Mouse (Mus musculus) liver, adult 2 months (tissue): ENCODE results near the gene Pard3. TPM values are rescaled to one million over a fixed set of nuclear protein-coding genes. Genes with fewer than 3 reads are reported as not detected.

Source experiments
- DNase-seq: peaks from one replicate; pipeline ENCODE4 v3.0.0-alpha.2; 2011; ENCODE audit warnings: low read depth, low spot score; ENCODE audit errors: extremely low read depth
- H3K27ac ChIP-seq: fragments of 200-500 bp; replicated peaks from 2 replicates; pipeline ENCODE4 v1.5.1; 2012; ENCODE audit warnings: low read depth, mild to moderate bottlenecking, control low read depth, inconsistent platforms, low read length; ENCODE audit not compliant: insufficient read depth
- H3K27me3 ChIP-seq: fragments of 200-500 bp; 2 replicates; pipeline ENCODE4 v1.6.1; 2012; ENCODE audit warnings: mild to moderate bottlenecking, moderate library complexity, low read length, inconsistent platforms; ENCODE audit not compliant: control insufficient read depth, insufficient read depth
- H3K36me3 ChIP-seq: fragments of 200-500 bp; 2 replicates; pipeline ENCODE4 v1.6.1; 2012; ENCODE audit warnings: low read length, inconsistent platforms; ENCODE audit not compliant: control insufficient read depth, insufficient read depth
- H3K4me1 ChIP-seq: fragments of 200-500 bp; 2 replicates; pipeline ENCODE4 v1.6.1; 2011; ENCODE audit warnings: low read length; ENCODE audit not compliant: control insufficient read depth, insufficient read depth
- H3K4me3 ChIP-seq: fragments of 200-500 bp; 2 replicates; pipeline ENCODE4 v1.5.1; 2011; ENCODE audit warnings: low read depth, mild to moderate bottlenecking, control low read depth, low read length, moderate library complexity; ENCODE audit not compliant: insufficient read depth
- H3K79me2 ChIP-seq: fragments of 200-500 bp; 2 replicates; pipeline ENCODE4 v1.6.1; 2012; ENCODE audit warnings: inconsistent platforms, mild to moderate bottlenecking, low read length, moderate library complexity; ENCODE audit not compliant: control insufficient read depth, insufficient read depth
- H3K9ac ChIP-seq: fragments of 200-500 bp; 2 replicates; pipeline ENCODE4 v1.6.1; 2012; ENCODE audit warnings: low read depth, mild to moderate bottlenecking, control low read depth, inconsistent platforms, low read length
- CTCF ChIP-seq: fragments of 200-500 bp; IDR thresholded peaks from 2 replicates; pipeline ENCODE4 v1.5.1; 2011; ENCODE audit warnings: low read depth, low read length, control low read depth
- POLR2A ChIP-seq: fragments of 200-500 bp; IDR thresholded peaks from 2 replicates; pipeline ENCODE4 v1.6.1; 2011; ENCODE audit warnings: low read length, control low read depth; ENCODE audit not compliant: insufficient read depth; ENCODE audit errors: extremely low read depth
- WGBS: fragments of 180-500 bp; shearing (Covaris S2); methylation state at CpG from one replicate; pipeline ENCODE4 v1.1.7; 2018; 5-methylcytosine and 5-hydroxymethylcytosine counted together
- polyA plus RNA-seq: library from polyadenylated mRNA; depleted of rRNA; stranded (reverse); fragments of >200 nt; gene quantifications from 2 replicates; pipeline ENCODE4 v1.2.3, GENCODE M21; 2012
- total RNA-seq: library from RNA; depleted of rRNA; stranded (reverse); fragments of >200 nt; gene quantifications from 2 replicates; pipeline ENCODE4 v1.2.3, GENCODE M21; 2014

Pard3 gene
- total and polyA plus RNA-seq, 2 experiments: 47.4 to 61.4 TPM

DNA sequence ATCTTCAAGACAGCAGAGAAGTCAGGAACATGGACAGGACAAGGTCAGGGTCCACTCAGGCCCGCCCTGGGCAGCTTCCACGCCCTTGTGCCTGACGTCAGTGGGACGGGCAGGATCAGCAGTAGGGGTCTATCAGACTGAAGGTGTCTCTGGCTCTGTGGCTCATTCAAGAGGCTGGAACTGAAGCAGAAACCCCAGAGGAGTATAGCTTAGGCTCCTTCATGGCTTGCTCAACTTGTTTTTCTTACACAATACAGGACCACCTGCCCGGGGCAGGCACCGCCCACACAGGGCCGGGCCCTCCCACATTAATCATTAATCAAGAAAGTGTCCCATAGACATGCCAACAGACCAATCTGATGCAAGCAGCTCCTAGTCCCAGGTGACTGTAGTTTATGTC lies 12.8 kb downstream of the Pard3 start:
- H3K27me3 ChIP-seq: no peaks in the 10 kb centered on the region
- no peaks in the 10 kb centered on the region for H3K36me3 ChIP-seq
- peak; percentile 84 for DNase-seq
- peaks cover 33% of the 10 kb centered on the region for H3K79me2 ChIP-seq
- H3K9ac ChIP-seq: peak overlapping the region; percentile 4; the same call in 1 of the 2 replicates
- 18% methylated on average over 7 of the region's 7 CpGs for WGBS
- peak overlapping the region; percentile 82 for H3K27ac ChIP-seq
- H3K4me1 ChIP-seq: peaks cover 45% of the 10 kb centered on the region
- peak overlapping the region; percentile 44 for H3K4me3 ChIP-seq
- TF ChIP-seq CTCF: no peak
- TF ChIP-seq POLR2A: no peak

DNA sequence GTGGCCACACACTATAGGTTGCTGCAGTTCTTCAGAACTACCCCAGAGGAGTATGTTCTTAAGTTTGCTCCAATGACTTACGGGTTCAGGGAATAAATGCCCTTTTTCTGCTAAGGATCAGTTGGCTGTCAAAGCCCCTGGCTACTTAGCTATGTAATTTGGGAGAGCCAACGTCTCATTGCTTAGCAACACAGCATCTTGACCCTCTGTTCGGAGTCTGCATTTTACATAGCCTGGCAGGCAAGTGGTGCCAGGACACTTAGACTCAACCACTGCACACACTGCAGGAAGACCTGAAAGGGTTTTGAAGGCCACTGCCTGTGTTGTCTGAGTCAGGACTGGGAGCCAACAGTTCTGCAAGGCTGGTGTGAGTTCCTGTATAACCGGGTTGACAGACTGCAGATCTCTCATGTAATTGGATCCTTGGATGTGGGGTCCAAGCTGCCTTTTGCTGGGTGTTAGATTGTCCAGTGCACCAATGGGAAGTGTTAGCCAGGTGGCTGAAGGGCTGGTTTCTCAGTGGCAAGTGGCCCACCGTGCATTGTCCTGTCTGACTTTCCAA lies 15.6 kb downstream of the Pard3 start:
- no peaks in the 10 kb centered on the region for H3K27me3 ChIP-seq
- peaks cover 52% of the 10 kb centered on the region for H3K79me2 ChIP-seq
- no peak for DNase-seq
- no peak for TF ChIP-seq POLR2A
- no peak for TF ChIP-seq CTCF
- WGBS: 49% methylated on average over 5 of the region's 5 CpGs
- H3K9ac ChIP-seq: no peak overlapping the region
- H3K36me3 ChIP-seq: no peaks in the 10 kb centered on the region
- H3K4me3 ChIP-seq: no peak overlapping the region
- peaks cover 53% of the 10 kb centered on the region for H3K4me1 ChIP-seq
- no peak overlapping the region for H3K27ac ChIP-seq

DNA sequence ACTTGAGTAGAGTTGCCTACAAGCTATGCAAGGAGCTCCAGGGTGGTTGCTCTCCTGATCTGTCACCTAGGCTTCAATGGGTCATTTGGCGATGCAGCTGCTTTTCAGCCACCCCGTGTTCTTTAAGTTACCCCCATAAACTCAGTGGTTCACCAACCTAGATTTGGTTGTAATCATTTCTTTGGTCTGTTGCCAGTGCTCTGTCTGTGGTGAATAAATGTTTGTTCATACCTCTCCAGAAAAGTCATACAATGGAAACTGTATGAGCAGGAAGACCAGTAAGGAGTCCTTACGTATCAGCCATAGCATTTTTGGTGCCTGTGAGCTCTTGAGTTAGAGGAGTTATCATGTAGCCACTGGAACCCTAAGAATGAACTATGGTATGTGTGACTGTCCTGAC lies 17.6 kb downstream of the Pard3 start:
- no peaks in the 10 kb centered on the region for H3K27me3 ChIP-seq
- H3K4me1 ChIP-seq: peaks cover 52% of the 10 kb centered on the region
- DNase-seq: peak; percentile 58
- H3K9ac ChIP-seq: no peak overlapping the region
- TF ChIP-seq POLR2A: no peak
- 30% methylated on average over 3 of the region's 3 CpGs for WGBS
- H3K4me3 ChIP-seq: no peak overlapping the region
- no peaks in the 10 kb centered on the region for H3K36me3 ChIP-seq
- H3K79me2 ChIP-seq: peaks cover 58% of the 10 kb centered on the region
- H3K27ac ChIP-seq: peak overlapping the region; percentile 49; the same call in 1 of the 2 replicates

DNA sequence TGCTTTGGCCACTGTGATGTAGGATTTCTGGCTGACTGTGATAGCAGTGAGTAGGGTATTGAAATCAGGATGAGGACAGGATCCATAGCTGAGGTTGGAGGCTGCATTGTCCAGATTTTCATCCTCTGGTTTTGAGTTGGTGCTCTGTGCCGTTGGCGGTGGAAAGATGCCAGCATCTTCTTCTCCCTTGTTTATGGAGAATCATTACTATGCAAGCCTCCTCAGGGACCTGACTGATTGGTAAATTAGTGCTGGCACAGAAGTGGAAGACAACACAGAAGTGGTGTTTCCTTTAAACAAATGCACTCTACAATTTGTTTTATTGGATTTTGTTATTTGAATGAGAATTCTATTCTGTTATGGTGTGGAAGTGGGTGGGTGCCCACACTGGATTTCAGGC lies 18.8 kb downstream of the Pard3 start:
- H3K27ac ChIP-seq: no peak overlapping the region
- no peaks in the 10 kb centered on the region for H3K27me3 ChIP-seq
- peaks cover 65% of the 10 kb centered on the region for H3K79me2 ChIP-seq
- H3K36me3 ChIP-seq: no peaks in the 10 kb centered on the region
- H3K9ac ChIP-seq: no peak overlapping the region
- H3K4me1 ChIP-seq: peaks cover 51% of the 10 kb centered on the region
- DNase-seq: no peak
- 21% methylated on average over 2 of the region's 2 CpGs for WGBS
- no peak for TF ChIP-seq POLR2A
- no peak for TF ChIP-seq CTCF
- H3K4me3 ChIP-seq: no peak overlapping the region

DNA sequence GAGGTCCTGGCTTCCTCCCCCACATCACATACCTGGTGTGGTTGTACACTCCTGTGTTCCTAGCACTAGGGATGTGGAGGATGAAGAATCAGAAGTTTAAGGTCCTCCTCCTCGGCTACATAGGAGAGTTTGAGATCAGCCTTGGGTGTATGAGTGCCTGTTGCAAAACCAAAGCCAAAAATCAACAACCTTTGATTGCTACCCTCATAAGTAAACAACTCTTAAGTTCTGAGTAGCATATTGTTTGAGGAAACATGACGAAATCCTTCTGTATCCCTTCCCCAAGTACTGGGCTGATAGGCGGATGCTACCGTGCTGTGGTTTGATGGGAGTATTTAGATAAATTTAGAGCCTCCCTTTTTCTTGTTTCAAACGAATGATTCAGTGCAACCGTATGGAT lies 20.9 kb downstream of the Pard3 start:
- Histone ChIP-seq H3K9ac (no peak overlapping the region), H3K4me3 (no peak overlapping the region), H3K4me1 (peaks cover 52% of the 10 kb centered on the region), H3K27ac (peak overlapping the region; percentile 6; the same call in 1 of the 2 replicates), H3K36me3 (no peaks in the 10 kb centered on the region), H3K27me3 (no peaks in the 10 kb centered on the region), H3K79me2 (peaks cover 60% of the 10 kb centered on the region)
- 27% methylated on average over 6 of the region's 6 CpGs for WGBS
- TF ChIP-seq CTCF: no peak
- no peak for TF ChIP-seq POLR2A
- peak; percentile 94 for DNase-seq

DNA sequence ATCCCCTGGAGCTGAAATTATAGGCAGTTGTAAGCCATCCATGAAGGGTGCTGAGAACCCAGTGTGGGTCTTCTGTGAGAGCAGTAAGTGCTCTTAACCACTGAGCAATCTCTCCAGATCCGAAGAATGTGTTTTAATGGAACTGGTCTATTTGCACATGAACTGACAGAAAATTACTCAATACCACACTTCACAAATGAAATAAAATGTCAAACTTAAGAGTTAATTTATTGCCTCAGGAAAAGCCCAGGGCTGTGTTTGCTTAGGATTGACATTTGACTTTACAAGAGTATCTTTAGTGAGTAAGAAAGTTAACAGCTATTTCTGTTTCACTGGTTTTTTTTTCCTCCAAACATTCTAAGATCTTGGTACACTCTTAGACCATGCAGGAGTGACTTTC lies 23.7 kb downstream of the Pard3 start:
- no peak overlapping the region for H3K9ac ChIP-seq
- no peaks in the 10 kb centered on the region for H3K36me3 ChIP-seq
- H3K79me2 ChIP-seq: peaks cover 58% of the 10 kb centered on the region
- peaks cover 51% of the 10 kb centered on the region for H3K4me1 ChIP-seq
- H3K27me3 ChIP-seq: no peaks in the 10 kb centered on the region
- no peak overlapping the region for H3K4me3 ChIP-seq
- WGBS: 24% methylated on average over 1 of the region's 1 CpGs
- H3K27ac ChIP-seq: no peak overlapping the region
- TF ChIP-seq CTCF: no peak
- no peak for TF ChIP-seq POLR2A
- DNase-seq: peak; percentile 53
